Mouse (Mus musculus): ENCODE data around the gene Syt13. TPM values are rescaled to one million over a fixed set of nuclear protein-coding genes. Genes with fewer than 3 reads are reported as not detected.

The Syt13 gene
- polyA plus RNA-seq, 1 experiment from 2014 or later = 33.3 TPM

- Histone ChIP-seq H3K27me3 (no peaks in the 10 kb centered on the region), H3K36me3 (peaks cover 23% of the 10 kb centered on the region), H3K4me1 (peaks cover 18% of the 10 kb centered on the region), H3K4me2 (replicated peaks) (peak overlapping the region; percentile 35), H3K4me3 (no peak overlapping the region), H3K9ac (replicated peaks) (peak overlapping the region; percentile 39; the same call in 1 of the 2 replicates), H3K27ac (replicated peaks) (peak overlapping the region; percentile 35; the same call in 1 of the 2 replicates), H3K9me3 (no peaks in the 10 kb centered on the region)
- peak; percentile 72 for ATAC-seq (ENCODE audit: low FRiP score, low read depth)
- 17% methylated on average over 19 of the region's 19 CpGs for WGBS
Observed at GRCm38 (mm10) chr2:92987901-92988631, 73.2 kb downstream of the Syt13 start.

GRCm38 (mm10) chr2:92989593-92989992 lies 74.7 kb downstream of the Syt13 start:
- no peak for ATAC-seq (ENCODE audit: low FRiP score, low read depth)
- peaks cover 18% of the 10 kb centered on the region for H3K4me1 ChIP-seq
- H3K9me3 ChIP-seq = no peaks in the 10 kb centered on the region
- peaks cover 27% of the 10 kb centered on the region for H3K36me3 ChIP-seq
- H3K27ac ChIP-seq (replicated peaks) = no peak overlapping the region
- H3K9ac ChIP-seq (replicated peaks) = no peak overlapping the region
- H3K27me3 ChIP-seq = no peaks in the 10 kb centered on the region
- WGBS = 84% methylated on average over 9 of the region's 9 CpGs
- H3K4me2 ChIP-seq (replicated peaks) = no peak overlapping the region
- H3K4me3 ChIP-seq = no peak overlapping the region

- no peaks in the 10 kb centered on the region for H3K27me3 ChIP-seq
- 95% methylated on average over 5 of the region's 5 CpGs for WGBS
- no peak for ATAC-seq (ENCODE audit: low FRiP score, low read depth)
- H3K9me3 ChIP-seq = no peaks in the 10 kb centered on the region
- peaks cover 30% of the 10 kb centered on the region for H3K36me3 ChIP-seq
- no peak overlapping the region for H3K27ac ChIP-seq (replicated peaks)
- H3K4me1 ChIP-seq = peaks cover 18% of the 10 kb centered on the region
- H3K9ac ChIP-seq (replicated peaks) = no peak overlapping the region
- no peak overlapping the region for H3K4me2 ChIP-seq (replicated peaks)
- no peak overlapping the region for H3K4me3 ChIP-seq
Observed at GRCm38 (mm10) chr2:92991976-92992375, 77.1 kb downstream of the Syt13 start.

- peaks cover 15% of the 10 kb centered on the region; the same call in 1 of the 2 replicates for H3K36me3 ChIP-seq
- H3K4me1 ChIP-seq = no peaks in the 10 kb centered on the region
- H3K9me3 ChIP-seq = no peaks in the 10 kb centered on the region
- WGBS = 85% methylated on average over 4 of the region's 4 CpGs
- no peak for ATAC-seq (ENCODE audit: low FRiP score, low read depth)
- H3K4me3 ChIP-seq = no peak overlapping the region
- H3K9ac ChIP-seq (replicated peaks) = no peak overlapping the region
- H3K27me3 ChIP-seq = no peaks in the 10 kb centered on the region
- no peak overlapping the region for H3K27ac ChIP-seq (replicated peaks)
- no peak overlapping the region for H3K4me2 ChIP-seq (replicated peaks)
Observed at GRCm38 (mm10) chr2:93005028-93005427, 90.1 kb downstream of the Syt13 start.

Other genes with a start within 250 kb of the Syt13 start
- 2.0 and 3.4 TPM in 2 replicates for gene Prdm11, start 131.1 kb downstream of the Syt13 start, polyA plus RNA-seq (2016; fragmentation: Nextera tagmentation; extraction: Ambion mirVana)

All from midbrain, embryonic 12.5 days (tissue).